Mouse (Mus musculus) CD4-positive naive resting alpha-beta T cell, adult 76 days (primary cell): ENCODE results near the gene Xkr7. TPM values are rescaled to one million over a fixed set of nuclear protein-coding genes. Genes with fewer than 3 reads are reported as not detected.

ENCODE experiments used
- total RNA-seq: library from RNA; stranded (reverse); gene quantifications from one replicate; pipeline ENCODE4 v1.2.4, GENCODE M21; 2023

Xkr7 gene
- total RNA-seq: not detected

GRCm38 (mm10) chr2:153031126-153032082 lies at the start of gene Xkr7:
Gene Xkr7, plus strand, starts transcription at chr2:153031852.

GRCm38 (mm10) chr2:153014758-153015593 lies 16.7 kb upstream of the Xkr7 start, which contains the start of gene Pdrg1:
Gene Pdrg1, minus strand, starts transcription at chr2:153015427.

GRCm38 (mm10) chr2:153065747-153066508 lies 34.3 kb downstream of the Xkr7 start, which contains the start of gene Ccm2l:
Gene Ccm2l, plus strand, starts transcription at chr2:153065955.

Other genes with a start within 250 kb of the Xkr7 start
- 19.9 TPM for gene Bcl2l1, start 200.1 kb upstream of the Xkr7 start, total RNA-seq
- gene Tpx2, start 183.9 kb upstream of the Xkr7 start, total RNA-seq: 0.73 TPM
- gene Mylk2, start 120.5 kb upstream of the Xkr7 start, total RNA-seq: not detected
- not detected for gene Foxs1, start 98.6 kb upstream of the Xkr7 start, total RNA-seq
- not detected for gene Dusp15, start 80.2 kb upstream of the Xkr7 start, total RNA-seq
- not detected for gene Ttll9, start 69.4 kb upstream of the Xkr7 start, total RNA-seq
- gene Pdrg1, start 16.4 kb upstream of the Xkr7 start, total RNA-seq: 69.3 TPM
- not detected for gene Ccm2l, start 34.1 kb downstream of the Xkr7 start, total RNA-seq
- gene Hck, start 76.6 kb downstream of the Xkr7 start, total RNA-seq: 12.1 TPM
- 91.4 TPM for gene Tm9sf4, start 129.5 kb downstream of the Xkr7 start, total RNA-seq
- 13.8 TPM for gene Tspyl3, start 193.6 kb downstream of the Xkr7 start, total RNA-seq
- 26.8 TPM for gene Plagl2, start 209.6 kb downstream of the Xkr7 start, total RNA-seq
- 29.8 TPM for gene Pofut1, start 209.7 kb downstream of the Xkr7 start, total RNA-seq